Mouse (Mus musculus): ENCODE results near the gene Ss18l1.

DNA sequence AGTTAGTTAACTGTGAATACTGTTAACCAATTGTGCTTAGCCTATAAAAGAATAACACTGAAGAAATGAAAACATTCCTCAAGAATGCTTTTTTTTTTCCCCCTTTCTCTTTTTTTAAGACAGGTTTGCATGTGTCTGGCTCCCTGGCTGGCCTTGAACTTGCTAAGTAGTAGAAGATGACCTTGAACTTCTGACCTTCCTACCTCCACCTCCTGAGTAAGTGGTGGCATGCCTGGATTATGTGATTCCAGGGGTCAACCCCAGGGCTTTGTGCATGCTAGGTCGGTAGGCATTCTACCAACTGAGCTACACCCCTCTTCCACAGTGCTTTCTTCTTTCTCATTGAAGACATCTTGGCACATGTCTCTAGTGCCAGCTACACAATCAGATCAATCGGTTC lies 29.4 kb downstream of the Ss18l1 start:
- TF ChIP-seq CTCF (IDR thresholded peaks at IDR 0.05; ENCODE audit: low read depth, low read length) (no peak), POLR2A (IDR thresholded peaks at IDR 0.05; ENCODE audit: extremely low read depth, insufficient read depth, low read length) (no peak)

Data from liver, adult 2 months (tissue).